Mouse (Mus musculus) mouse embryonic stem cell (cell line): ENCODE results near the gene Calhm2.

Experiments used
- in situ Hi-C, 2 experiments: fragments of 300-500 bp; cut with MboI; formaldehyde crosslinking; loops; 1 replicate in 1 of 2; 3 replicates in 1 of 2; pipeline ENCODE4 v1.14.3; 2019 to 2020; ENCODE audit warnings: low sequenced_read_pairs in 2 of 2, low pct_unique_long_range_greater_than_20kb in 1 of 2, mixed read lengths in 1 of 2; ENCODE audit not compliant: unreplicated experiment in 1 of 2

The Calhm2 gene

GRCm38 (mm10) chr19:47137771-47138421 is at the start of gene Calhm2:
Calhm2 (minus strand) TSS chr19:47138294.
- in situ Hi-C loops, result no loop called here

- in situ Hi-C loops, result no loop called here
Measured at GRCm38 (mm10) chr19:47186514-47187275, 48.6 kb upstream of the Calhm2 start.

DNA sequence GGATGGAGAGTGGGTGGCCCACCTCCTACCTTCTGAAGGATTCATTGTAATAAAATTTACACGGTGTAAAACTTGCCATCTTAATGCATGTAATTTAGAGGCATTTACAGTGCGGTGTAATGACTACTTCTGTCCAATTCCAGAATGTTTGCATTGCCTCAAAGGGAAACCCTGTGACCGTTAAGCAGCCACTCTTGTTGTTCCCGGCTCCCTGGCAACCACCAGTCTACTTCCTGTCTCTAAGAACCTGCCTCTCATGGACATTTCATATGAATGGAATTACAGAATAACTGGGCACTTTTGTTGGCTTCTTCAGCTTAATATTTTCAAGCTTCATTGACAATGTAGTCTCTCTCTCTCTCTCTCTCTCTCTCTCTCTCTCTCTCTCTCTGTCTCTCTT is 46.6 kb upstream of the Calhm2 start:
- in situ Hi-C loops, result no loop called here

DNA sequence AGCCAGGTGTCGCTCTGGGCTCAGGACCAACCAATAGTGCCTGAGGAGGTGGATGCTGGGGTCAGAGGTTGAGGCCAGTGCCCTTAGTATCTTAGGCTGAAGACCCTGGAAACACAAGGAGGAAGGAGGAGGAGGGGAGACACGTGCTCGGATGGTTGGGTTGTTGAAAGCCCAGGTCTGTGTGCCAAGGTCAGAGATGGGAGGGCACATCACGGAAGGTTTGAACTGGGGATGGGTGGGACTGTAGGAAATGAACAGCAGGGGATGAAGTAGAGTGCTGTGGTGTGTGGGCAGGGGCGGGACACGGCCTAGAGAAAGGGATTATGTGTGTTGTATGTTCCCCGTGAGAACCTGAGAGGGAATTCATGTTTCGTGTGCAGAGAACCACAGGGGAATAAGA is 46.1 kb upstream of the Calhm2 start:
- in situ Hi-C loops, result no loop called here

DNA sequence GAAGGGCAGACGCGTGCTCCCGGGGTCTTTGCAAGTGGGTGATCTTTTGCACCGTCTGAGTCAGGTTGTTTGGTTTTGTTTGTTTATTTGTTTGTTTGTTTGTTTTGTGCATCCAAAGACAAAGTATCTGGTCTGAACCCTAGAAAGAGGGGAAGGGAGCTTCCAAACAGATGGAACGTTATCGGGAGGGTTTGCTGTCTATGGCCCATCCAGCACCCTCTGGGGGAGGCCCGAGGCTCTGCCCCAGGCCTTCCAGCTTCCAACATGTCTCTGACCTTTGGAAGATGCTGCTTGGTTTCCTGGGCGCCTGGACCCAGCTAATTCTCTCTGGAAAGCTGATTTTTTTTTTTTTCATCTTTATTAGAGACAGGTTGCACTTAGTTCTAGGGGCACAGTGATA is 41.9 kb upstream of the Calhm2 start:
- in situ Hi-C loops, result no loop called here

- in situ Hi-C loops, result loop anchor here in 1 of 2 experiments (10.0 kb wide), 1 partner anchor 155 kb away; no protein-coding TSS in a partner anchor
Measured at GRCm38 (mm10) chr19:47179272-47179809, 41.2 kb upstream of the Calhm2 start.

- in situ Hi-C loops, result loop anchor here in 1 of 2 experiments (10.0 kb wide), 1 partner anchor 156 kb away; no protein-coding TSS in a partner anchor
Measured at GRCm38 (mm10) chr19:47178431-47179271, 40.6 kb upstream of the Calhm2 start, which contains the start of gene Neurl1a. Neurl1a (plus strand) TSS chr19:47178820.

- in situ Hi-C loops, result loop anchor here in 1 of 2 experiments (10.0 kb wide), 1 partner anchor 157 kb away; no protein-coding TSS in a partner anchor
Measured at GRCm38 (mm10) chr19:47178001-47178400, 39.9 kb upstream of the Calhm2 start.

- in situ Hi-C loops, result loop anchor here in 1 of 2 experiments (10.0 kb wide), 1 partner anchor 158 kb away; no protein-coding TSS in a partner anchor
Measured at GRCm38 (mm10) chr19:47176916-47177505, 38.9 kb upstream of the Calhm2 start.

GRCm38 (mm10) chr19:47175472-47175871 is 37.4 kb upstream of the Calhm2 start:
- in situ Hi-C loops, result loop anchor here in 1 of 2 experiments (10.0 kb wide), 1 partner anchor 159 kb away; no protein-coding TSS in a partner anchor

DNA sequence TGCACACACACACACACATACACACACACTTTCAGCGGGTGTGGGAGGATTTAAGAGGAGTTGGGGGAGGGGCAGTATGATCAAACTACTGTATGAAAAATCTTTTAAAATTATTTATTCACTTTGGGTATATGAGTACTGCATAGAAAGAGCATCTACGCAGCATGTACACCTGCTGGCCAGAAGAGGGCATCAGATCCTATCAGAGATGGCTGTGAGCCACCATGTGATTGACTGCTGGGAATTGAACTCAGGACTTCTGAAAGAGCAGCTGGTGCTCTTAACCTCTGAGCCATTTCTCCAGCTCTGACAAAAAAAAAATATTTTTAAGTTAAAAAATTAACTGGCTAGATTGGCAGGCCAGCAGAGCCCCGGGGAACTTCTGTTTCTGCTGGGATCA is 36.4 kb upstream of the Calhm2 start:
- in situ Hi-C loops, result loop anchor here in 1 of 2 experiments (10.0 kb wide), 1 partner anchor 160 kb away; no protein-coding TSS in a partner anchor

DNA sequence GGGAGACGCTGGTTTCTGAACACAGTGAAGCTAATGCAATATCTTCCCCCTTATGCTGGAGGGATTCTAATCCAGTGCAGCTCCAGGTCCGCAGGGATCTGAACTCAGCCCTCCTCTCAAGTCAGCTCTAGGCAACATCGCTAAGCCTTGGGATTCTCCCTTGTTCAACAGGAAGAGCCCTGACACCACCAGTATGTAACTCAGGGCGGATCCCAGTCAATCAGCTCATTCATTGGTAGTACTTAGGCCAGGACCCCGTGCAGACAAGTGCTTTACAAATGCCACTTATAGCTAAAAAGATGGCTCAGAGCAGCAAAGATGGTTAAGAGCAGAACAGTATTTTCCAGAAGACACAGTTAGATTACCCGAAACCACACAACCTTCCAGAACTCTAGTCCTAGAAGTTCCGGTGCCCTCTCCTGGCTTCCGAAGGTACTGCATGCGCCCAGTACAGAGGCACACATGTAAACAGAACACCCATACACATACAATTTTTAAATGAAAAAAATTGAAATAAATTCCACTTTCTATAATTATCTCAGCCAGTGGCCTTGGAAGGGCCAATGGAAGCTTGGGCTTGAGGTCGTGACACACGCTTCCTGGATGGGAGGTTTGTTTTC is 30.8 kb upstream of the Calhm2 start:
- in situ Hi-C loops, result loop anchor here (5.0 to 10.0 kb wide), 3 partner anchors 42 to 294 kb away; no protein-coding TSS in a partner anchor

DNA sequence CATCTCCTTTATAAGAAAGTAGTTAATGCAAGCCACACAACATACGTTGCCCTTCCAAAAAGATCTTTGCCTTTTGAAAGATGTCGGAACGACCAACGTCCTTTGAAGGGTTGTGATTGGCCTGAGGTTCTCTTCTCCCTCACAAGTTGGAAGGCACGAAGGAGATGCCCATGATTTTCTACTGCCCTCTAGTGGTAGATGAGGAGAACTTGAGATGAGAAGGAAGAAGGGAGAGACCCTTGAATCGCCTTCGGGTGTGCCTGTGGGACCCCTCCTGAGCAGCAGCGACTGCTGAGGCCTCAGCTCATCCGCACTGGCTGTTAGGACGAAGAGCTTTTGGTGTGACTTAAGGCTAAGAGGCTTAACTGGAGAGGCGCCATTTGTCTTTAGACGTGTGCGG is 30.1 kb upstream of the Calhm2 start:
- in situ Hi-C loops, result loop anchor here (5.0 to 10.0 kb wide), 3 partner anchors 41 to 293 kb away; no protein-coding TSS in a partner anchor

GRCm38 (mm10) chr19:47167617-47168214 is 29.6 kb upstream of the Calhm2 start:
- in situ Hi-C loops, result loop anchor here (5.0 to 10.0 kb wide), 3 partner anchors 40 to 293 kb away; no protein-coding TSS in a partner anchor

DNA sequence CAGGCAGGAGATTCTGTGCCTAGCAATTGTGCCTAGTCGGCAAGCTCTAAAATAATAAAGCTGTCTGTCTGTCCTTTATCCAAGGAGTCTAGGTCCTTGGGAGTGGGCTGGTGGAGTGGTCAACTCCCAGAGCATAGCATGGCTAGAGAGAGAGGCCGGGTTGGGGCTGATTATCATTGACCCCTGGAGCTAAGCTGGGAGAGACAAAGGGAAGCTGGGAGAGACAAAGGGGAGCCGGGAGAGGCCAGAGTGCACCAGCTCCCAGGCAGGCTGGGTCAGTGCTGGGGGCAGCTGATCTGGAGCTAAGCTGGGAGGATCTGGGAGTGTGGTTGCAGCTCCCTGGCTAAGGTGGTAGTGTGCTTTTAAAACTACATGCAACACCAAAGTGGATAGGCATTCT is 28.7 kb upstream of the Calhm2 start:
- in situ Hi-C loops, result loop anchor here (5.0 to 10.0 kb wide), 3 partner anchors 39 to 292 kb away; no protein-coding TSS in a partner anchor

DNA sequence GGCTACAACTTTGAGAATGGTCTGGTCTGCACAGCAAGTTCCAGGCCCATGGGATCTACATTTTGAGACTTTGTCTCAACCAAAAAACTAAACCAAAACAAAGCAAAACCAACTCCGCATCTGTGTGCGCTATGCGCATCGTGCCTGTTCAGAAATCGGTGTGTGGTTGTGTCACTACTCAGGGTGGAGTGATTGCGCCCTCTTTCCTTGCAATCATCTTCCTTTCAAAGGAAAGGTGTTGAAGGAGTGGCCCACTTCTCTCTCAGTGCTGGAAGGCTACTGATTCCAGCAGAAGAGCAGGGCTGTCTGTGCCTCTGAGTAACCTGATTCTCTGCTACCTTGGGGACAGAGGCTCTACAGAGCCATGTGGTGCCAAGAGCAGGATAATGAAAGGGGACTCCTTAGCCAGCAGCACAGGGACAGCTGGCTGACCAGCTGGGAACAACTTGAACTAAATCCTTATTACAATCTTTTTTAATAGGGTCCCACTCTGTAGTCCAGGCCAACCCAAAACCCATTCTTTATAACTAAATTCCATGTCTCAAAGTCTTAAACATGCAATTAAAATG is 25.2 kb upstream of the Calhm2 start:
- in situ Hi-C loops, result loop anchor here (10.0 kb wide), 2 partner anchors 48 to 288 kb away; no protein-coding TSS in a partner anchor
